Mouse (Mus musculus) erythroblast, adult 5-6 weeks (primary cell): ENCODE measurements around the gene Ttc17. TPM values are rescaled to one million over a fixed set of nuclear protein-coding genes. Genes with fewer than 3 reads are reported as not detected.

Experiments used
- ATAC-seq: replicated peaks from 2 replicates; pipeline ENCODE4 v1.8.0; 2016; ENCODE audit warnings: moderate number of reproducible peaks, mild to moderate bottlenecking, moderate TSS enrichment, inconsistent platforms; ENCODE audit not compliant: poor library complexity, low FRiP score, severe bottlenecking
- total RNA-seq, 2 experiments: library from RNA; stranded (forward) in 1 of 2; stranded (reverse) in 1 of 2; fragments of 150-400 nt in 1 of 2; fragments of 200-764, 138-1000 nt in 1 of 2; gene quantifications; 2 replicates each; pipeline versions ENCODE4 v1.2.3 to v1.2.4; 2015 to 2017; ENCODE audit warnings: low replicate concordance in 2 of 2

Gene Ttc17
- total RNA-seq, 2 experiments from 2014 or later: 3.5 to 12.4 TPM

GRCm38 (mm10) chr2:94265221-94266191 is 141.0 kb downstream of the Ttc17 start:
- no peak for ATAC-seq

- no peak for ATAC-seq
Measured at GRCm38 (mm10) chr2:94264631-94265098, 141.8 kb downstream of the Ttc17 start.

GRCm38 (mm10) chr2:94264006-94264405 is 142.5 kb downstream of the Ttc17 start:
- ATAC-seq: no peak

GRCm38 (mm10) chr2:94263530-94263937 is 143.0 kb downstream of the Ttc17 start:
- ATAC-seq: no peak

GRCm38 (mm10) chr2:94262917-94263529 is 143.5 kb downstream of the Ttc17 start:
- ATAC-seq: no peak

GRCm38 (mm10) chr2:94254102-94254501 is 152.4 kb downstream of the Ttc17 start:
- ATAC-seq: no peak

Other genes with a start within 250 kb of the Ttc17 start
- gene Hsd17b12, start 248.7 kb downstream of the Ttc17 start, total RNA-seq (2015; ENCODE audit: low replicate concordance): 19.4 and 21.9 TPM in 2 replicates
- gene Hsd17b12, start 248.7 kb downstream of the Ttc17 start, total RNA-seq (2017; ENCODE audit: low replicate concordance): 14.9 and 17.3 TPM in 2 replicates
- 44.6 and 45.1 TPM in 2 replicates for gene Api5, start 31.4 kb upstream of the Ttc17 start, total RNA-seq (2015; ENCODE audit: low replicate concordance)
- 35.4 and 44.0 TPM in 2 replicates for gene Api5, start 31.4 kb upstream of the Ttc17 start, total RNA-seq (2017; ENCODE audit: low replicate concordance)